Mouse (Mus musculus): Measurements from ENCODE around the gene Atp2a3.

- TF ChIP-seq CTCF (IDR thresholded peaks at IDR 0.05; ENCODE audit: insufficient read depth, low read length) (no peak), POLR2A (IDR thresholded peaks at IDR 0.05; ENCODE audit: borderline replicate concordance, extremely low read depth, low read depth, low read length) (no peak)
Measured at GRCm38 (mm10) chr11:72951137-72952000, 9.6 kb upstream of the Atp2a3 start.

Data from lung, adult 2 months (tissue).